Mouse (Mus musculus) embryonic fibroblast, embryonic 13.5 days (primary cell): ENCODE results near the gene Aldh1a7.
"Not testable (repeated sequence)": the region's sequence is repeated elsewhere in the genome, so short reads cannot be mapped to it uniquely, and the experiment has no call there.

Experiments used
- CTCF ChIP-seq: IDR thresholded peaks from 2 replicates; pipeline ENCODE4 v1.5.1; 2011; ENCODE audit warnings: mild to moderate bottlenecking, control low read depth, low read length, moderate library complexity, borderline replicate concordance; ENCODE audit not compliant: insufficient read depth
- POLR2A ChIP-seq: IDR thresholded peaks from 2 replicates; pipeline ENCODE4 v1.6.1; 2011; ENCODE audit warnings: low read depth, mild to moderate bottlenecking, control low read depth, low read length, moderate library complexity

- TF ChIP-seq CTCF, POLR2A: not testable (repeated sequence)
These were observed 79.9 kb downstream of the Aldh1a7 start for GRCm38 (mm10) chr19:20647496-20647895.
